Mouse (Mus musculus) stomach, postnatal 0 days (tissue): ENCODE data around the gene Psmd13.

Source experiments
- CTCF ChIP-seq: IDR thresholded peaks from 2 replicates; pipeline ENCODE4 v1.5.1; 2016; ENCODE audit warnings: antibody characterized with exemption, low read depth, mild to moderate bottlenecking, moderate library complexity
- EP300 ChIP-seq: optimal IDR thresholded peaks from 2 replicates; pipeline ENCODE3; 2016; ENCODE audit warnings: antibody characterized with exemption

DNA sequence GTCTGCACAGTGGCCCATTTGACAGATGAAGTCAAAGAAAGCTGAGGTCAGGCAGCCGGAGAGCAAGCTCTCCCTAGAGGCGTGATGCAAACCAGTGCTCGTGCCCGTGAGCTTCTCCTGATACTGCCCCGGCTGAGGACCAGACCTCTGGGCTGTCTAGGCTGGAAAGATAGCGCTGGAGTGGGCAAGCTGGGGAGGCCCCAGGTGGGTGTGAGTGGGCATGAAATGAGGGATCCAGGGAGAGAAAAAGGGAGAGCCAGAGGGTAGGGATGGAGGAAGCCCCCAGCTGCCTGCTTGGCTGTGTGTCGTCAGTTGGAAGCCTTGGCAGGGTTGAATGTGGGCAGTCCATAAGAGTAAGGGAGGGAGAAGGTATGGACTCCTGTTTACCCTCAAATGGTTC is 62.5 kb downstream of the Psmd13 start:
- no peak for TF ChIP-seq CTCF
- no peak for TF ChIP-seq EP300
